Mouse (Mus musculus): ENCODE results near the gene Fam71b.
A peak's percentile ranks its signal among the peaks of the same experiment; 100 is the strongest.

Fam71b gene

DNA sequence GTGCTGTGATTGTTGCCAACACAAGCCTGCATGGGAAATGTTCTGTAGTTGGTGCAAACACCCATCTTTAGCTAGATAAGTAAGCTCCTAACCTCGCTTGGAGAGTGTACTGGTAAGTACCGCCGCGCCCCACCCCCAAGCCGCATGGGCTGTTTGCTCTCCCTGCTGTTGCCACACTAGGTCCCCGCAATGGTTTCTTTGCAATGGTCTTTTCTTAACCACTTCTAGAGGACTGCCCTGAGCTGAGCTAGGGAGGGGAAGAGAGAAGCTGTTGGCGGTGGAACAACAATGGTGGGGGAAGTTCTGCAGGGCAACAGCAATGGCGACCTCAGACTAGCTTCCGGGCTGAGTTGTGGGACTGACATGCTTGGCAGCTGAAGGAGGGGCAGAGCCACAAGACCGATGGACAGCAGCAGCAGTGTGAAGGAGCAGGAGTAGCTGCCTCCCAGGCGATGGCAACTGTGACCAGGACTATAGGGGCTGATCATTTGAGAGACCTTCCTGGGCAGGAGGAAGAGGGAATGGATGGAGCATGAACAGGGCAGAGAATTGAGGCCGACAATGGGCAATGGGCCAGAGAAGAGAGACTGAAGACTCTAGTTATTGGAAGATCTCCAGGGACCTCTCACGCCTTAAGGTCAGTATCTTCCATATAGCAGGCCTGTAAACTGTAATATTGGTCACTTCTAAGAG is at the start of gene Fam71b:
TSS of gene Fam71b (plus strand) at position 393 of the 693 bp plus-strand sequence.
- no peak for DNase-seq (ENCODE audit: low spot score)

GRCm38 (mm10) chr11:46347756-46348155 is 48.6 kb upstream of the Fam71b start:
- DNase-seq (ENCODE audit: low spot score), result no peak

GRCm38 (mm10) chr11:46348416-46348815 is 47.9 kb upstream of the Fam71b start:
- no peak for DNase-seq (ENCODE audit: low spot score)

DNA sequence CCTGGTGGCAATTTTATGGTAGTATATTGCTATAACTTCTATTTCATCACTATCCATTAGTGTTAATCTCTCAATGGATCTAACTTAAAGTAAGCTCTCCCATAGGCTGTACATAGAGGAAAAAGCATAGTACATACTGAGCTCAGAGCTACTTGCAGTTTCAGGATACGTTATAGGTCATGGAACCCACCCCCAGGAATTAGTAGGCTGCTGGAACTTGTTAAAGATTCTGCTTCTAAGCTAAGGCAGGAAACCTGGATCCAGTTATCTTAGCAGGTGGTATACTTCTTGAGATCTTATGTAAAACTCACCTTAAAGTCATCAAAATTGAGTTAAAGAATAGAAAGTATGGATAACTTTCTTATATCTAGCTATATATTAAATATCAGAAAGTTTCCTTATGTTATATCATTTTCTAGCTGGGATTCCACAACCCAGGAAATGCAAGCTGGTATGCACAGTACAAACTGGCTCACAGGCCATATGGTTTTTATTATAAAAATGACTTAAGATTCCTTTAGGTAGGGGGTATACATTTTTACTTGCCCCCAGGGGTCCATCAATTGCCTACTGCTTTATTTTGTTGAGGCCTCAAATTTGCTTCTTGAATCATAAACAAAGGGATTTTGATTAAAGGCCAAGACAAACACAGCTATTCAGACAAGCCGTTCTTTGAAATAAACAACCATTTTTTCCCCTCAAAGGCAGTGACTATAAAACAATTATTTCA is 46.5 kb upstream of the Fam71b start:
- DNase-seq (ENCODE audit: low spot score), result no peak

GRCm38 (mm10) chr11:46358369-46358768 is 38.0 kb upstream of the Fam71b start:
- no peak for DNase-seq (ENCODE audit: low spot score)

DNA sequence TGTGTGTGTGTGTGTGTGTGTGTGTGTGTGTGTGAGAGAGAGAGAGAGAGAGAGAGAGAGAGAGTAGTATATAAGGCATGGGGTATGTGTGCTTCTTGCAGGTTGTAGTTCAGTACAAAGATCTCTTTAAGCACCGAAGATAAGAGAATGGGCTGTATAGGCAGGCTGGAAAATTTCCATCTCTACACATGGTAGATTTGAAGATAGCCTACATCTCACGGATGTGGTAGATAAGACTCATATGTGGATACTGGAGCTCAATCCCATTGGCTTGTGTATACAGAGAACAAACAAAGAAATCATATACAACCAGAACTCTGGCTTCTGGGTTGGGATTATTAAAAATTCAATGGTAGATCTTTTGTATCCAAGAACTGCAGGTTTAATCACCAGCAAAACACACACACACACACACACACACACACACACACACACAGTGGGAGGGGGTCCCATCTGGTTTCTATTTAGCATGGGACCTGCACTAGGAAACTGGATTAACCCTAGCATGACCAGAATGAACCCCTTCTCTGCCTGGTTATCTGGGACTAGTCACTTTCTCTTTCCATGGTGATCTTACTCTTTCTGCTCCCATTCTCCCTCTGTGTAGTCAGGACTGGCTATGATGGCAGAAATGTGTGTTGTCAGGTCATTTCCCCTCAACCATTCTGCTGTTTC is 35.2 kb upstream of the Fam71b start:
- DNase-seq (ENCODE audit: low spot score), result no peak

GRCm38 (mm10) chr11:46362061-46363022 is 34.0 kb upstream of the Fam71b start:
- DNase-seq (ENCODE audit: low spot score), result no peak

- DNase-seq (ENCODE audit: low spot score), result no peak
Measured at GRCm38 (mm10) chr11:46363864-46364263, 32.5 kb upstream of the Fam71b start.

DNA sequence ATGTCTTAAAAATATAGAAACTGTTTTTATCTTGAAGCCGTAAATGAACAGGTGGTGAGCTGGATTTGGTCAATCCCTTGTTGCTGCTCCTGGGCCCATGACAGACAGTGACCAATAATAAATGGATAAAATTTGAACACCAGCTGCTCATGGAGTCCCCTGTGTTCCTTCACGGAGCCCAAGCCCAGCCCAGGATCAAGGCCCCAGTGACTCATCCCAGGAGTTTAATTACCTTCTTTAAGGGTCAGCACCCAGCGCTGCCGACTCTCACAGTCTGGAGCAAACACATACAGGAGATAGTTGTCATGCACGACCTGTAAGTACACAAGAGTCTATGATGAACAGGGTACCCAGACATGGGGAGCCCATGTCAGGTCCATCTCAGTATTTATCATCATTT is 30.6 kb upstream of the Fam71b start:
- no peak for DNase-seq (ENCODE audit: low spot score)

GRCm38 (mm10) chr11:46366357-46366756 is 30.0 kb upstream of the Fam71b start:
- DNase-seq (ENCODE audit: low spot score), result no peak

GRCm38 (mm10) chr11:46370457-46370856 is 25.9 kb upstream of the Fam71b start:
- no peak for DNase-seq (ENCODE audit: low spot score)

- no peak for DNase-seq (ENCODE audit: low spot score)
Measured at GRCm38 (mm10) chr11:46371250-46371649, 25.1 kb upstream of the Fam71b start.

GRCm38 (mm10) chr11:46372331-46372953 is 23.9 kb upstream of the Fam71b start:
- DNase-seq (ENCODE audit: low spot score), result no peak

- no peak for DNase-seq (ENCODE audit: low spot score)
Measured at GRCm38 (mm10) chr11:46373071-46374030, 23.0 kb upstream of the Fam71b start.

DNA sequence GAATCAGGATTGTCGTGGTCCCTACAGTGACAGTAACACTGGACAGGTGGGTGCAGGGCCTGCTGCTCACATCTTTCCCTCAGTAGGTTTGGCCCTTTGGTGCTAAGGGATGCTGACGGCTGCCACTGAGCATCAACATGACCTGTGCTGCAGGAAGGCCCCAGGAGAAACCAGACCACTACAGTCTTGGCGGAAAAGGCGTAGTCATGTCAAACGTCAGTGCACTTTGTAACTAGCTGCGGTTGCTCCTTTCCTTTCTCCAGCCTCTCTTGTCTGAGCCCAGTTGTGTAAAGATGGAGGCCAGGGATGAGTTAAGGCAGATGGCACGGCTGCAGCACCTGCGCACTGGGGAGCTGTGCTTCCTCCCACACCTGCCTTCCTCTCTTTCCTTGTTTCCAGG is 21.3 kb upstream of the Fam71b start:
- no peak for DNase-seq (ENCODE audit: low spot score)

DNA sequence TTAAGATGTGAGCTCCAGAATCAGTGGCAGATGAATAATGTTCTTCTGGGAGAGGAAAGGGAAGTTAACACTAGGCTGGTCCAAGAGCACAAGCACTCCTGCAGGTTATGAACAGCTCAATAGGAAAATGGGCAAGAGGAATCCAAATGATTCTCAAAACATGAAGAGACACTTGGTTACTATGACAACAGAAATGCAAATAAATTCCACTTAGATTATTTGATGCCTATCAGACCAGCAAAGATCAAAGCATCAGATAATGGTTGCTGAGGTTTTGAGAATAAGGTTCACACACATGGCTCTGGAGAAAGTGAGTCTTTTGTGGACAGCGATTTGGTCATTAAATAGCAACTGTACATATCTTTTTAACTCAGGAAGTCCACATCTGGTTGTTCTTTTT is 19.0 kb upstream of the Fam71b start:
- DNase-seq (ENCODE audit: low spot score), result no peak

DNA sequence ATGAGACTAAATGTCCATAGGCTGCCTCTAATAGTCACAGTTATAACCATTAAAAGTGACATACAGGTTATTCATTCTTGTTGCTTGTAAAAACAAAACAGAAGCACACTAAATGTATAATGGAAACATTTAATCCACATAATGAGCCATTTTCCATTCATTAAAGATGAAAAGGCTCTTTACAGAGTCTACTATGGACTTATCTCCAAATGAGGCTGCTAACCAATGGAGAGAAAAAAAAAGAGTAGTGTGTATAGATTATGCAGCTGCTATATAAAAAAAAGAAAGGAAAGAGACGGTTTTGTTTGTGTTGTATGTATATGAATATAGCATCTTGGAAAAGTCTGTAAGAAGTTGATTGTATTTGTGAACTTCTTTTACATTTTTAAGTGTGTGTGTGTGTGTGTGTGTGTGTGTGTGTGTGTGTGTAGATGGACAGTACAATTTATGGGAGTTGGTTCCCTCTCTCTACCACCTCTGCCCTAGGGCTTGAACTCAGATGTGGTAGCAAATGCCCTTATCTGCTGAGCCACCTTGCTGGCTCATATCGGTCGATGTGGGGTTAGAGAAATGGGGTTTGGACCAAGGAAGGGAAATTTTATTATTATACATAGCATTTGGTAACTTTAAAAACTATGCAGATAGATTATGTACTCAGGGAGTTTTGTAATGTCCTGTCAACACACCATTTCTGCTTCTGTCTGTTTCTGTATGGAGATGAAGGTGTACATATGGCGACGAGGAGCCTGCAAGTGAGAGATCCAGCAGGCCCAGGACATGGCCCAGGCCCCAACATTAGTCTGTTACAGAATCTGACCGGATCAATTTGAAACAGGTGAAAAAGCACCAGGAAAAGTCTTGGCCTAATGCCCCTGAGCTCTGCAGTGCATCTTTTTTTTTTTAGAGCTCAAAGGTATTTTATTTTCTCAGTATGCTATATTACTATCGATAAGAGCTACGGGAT is 18.3 kb upstream of the Fam71b start:
- DNase-seq (ENCODE audit: low spot score), result peak; percentile 73

- no peak for DNase-seq (ENCODE audit: low spot score)
Measured at GRCm38 (mm10) chr11:46380097-46380675, 16.2 kb upstream of the Fam71b start.

DNA sequence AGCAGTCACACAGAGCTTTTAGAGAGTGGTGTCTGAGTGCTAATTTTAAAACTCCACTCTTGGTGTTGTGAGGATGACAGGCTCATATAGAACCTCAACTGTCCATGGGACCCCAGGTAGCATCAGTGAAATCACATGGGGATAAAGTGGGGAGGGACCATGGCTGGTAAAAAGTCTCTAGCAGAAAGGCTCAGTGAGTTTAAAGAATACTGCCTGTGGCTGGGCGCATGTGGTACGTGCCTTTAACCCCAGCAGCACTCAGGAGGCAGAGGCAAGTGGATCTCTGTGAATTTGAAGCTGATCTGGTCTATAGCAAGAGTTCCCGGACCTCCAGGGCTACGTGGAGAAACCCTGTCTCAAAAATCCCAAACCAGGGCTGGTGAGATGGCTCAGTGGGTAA is 13.9 kb upstream of the Fam71b start:
- DNase-seq (ENCODE audit: low spot score), result no peak
